Mouse (Mus musculus): ENCODE data around the gene Ttc28. TPM values are rescaled to one million over a fixed set of nuclear protein-coding genes. Genes with fewer than 3 reads are reported as not detected.

Gene Ttc28
- polyA plus RNA-seq, 1 experiment from 2014 or later, result 17.8 TPM

GRCm38 (mm10) chr5:110948476-110949399, 69.1 kb downstream of the Ttc28 start:
- Histone ChIP-seq H3K36me3 (ENCODE audit: control insufficient read depth, insufficient read depth, low read length) (no peaks in the 10 kb centered on the region), H3K27me3 (ENCODE audit: control insufficient read depth, insufficient read depth, low read length) (no peaks in the 10 kb centered on the region), H3K9ac (replicated peaks; ENCODE audit: low read depth, low read length) (no peak overlapping the region), H3K4me1 (ENCODE audit: control insufficient read depth, insufficient read depth, low read length) (no peaks in the 10 kb centered on the region), H3K4me2 (replicated peaks; ENCODE audit: low read depth, low read length) (no peak overlapping the region), H3K9me3 (ENCODE audit: control insufficient read depth, low read depth, low read length) (no peaks in the 10 kb centered on the region), H3K27ac (ENCODE audit: low read length) (no peak overlapping the region), H3K4me3 (ENCODE audit: low read depth, low read length) (no peak overlapping the region)
- WGBS, result 73% methylated on average over 12 of the region's 12 CpGs
- ATAC-seq (ENCODE audit: insufficient number of reproducible peaks, insufficient read depth, low FRiP score, low read depth), result no peak

GRCm38 (mm10) chr5:110949791-110950190, 70.2 kb downstream of the Ttc28 start:
- 44% methylated on average over 3 of the region's 3 CpGs for WGBS
- Histone ChIP-seq H3K27me3 (ENCODE audit: control insufficient read depth, insufficient read depth, low read length) (no peaks in the 10 kb centered on the region), H3K4me1 (ENCODE audit: control insufficient read depth, insufficient read depth, low read length) (no peaks in the 10 kb centered on the region), H3K9ac (replicated peaks; ENCODE audit: low read depth, low read length) (no peak overlapping the region), H3K4me2 (replicated peaks; ENCODE audit: low read depth, low read length) (no peak overlapping the region), H3K4me3 (ENCODE audit: low read depth, low read length) (no peak overlapping the region), H3K27ac (ENCODE audit: low read length) (no peak overlapping the region), H3K9me3 (ENCODE audit: control insufficient read depth, low read depth, low read length) (no peaks in the 10 kb centered on the region), H3K36me3 (ENCODE audit: control insufficient read depth, insufficient read depth, low read length) (no peaks in the 10 kb centered on the region)
- no peak for ATAC-seq (ENCODE audit: insufficient number of reproducible peaks, insufficient read depth, low FRiP score, low read depth)

DNA sequence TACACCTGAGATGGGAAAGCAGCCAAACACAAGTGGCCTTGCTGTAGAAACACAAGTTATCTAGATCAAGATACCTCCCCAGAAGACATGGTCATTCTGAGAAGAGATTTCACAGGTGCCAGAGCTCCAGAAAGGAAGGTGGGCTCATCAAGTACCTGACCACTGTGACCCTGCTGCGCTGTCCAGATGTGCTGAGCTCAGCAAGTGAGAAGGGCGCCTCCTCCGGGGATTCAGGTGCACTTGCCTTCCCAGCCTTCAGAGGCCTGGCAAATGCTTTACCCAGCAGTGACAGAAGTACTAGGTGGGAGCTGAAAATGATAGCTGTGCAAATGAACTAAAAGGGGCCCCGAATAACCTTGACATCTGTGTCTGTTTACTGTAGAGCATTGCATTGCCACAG, 78.6 kb downstream of the Ttc28 start:
- H3K9ac ChIP-seq (replicated peaks; ENCODE audit: low read depth, low read length), result no peak overlapping the region
- no peaks in the 10 kb centered on the region for H3K36me3 ChIP-seq (ENCODE audit: control insufficient read depth, insufficient read depth, low read length)
- H3K4me3 ChIP-seq (ENCODE audit: low read depth, low read length), result no peak overlapping the region
- 85% methylated on average over 4 of the region's 4 CpGs for WGBS
- no peak for ATAC-seq (ENCODE audit: insufficient number of reproducible peaks, insufficient read depth, low FRiP score, low read depth)
- H3K9me3 ChIP-seq (ENCODE audit: control insufficient read depth, low read depth, low read length), result no peaks in the 10 kb centered on the region
- H3K4me2 ChIP-seq (replicated peaks; ENCODE audit: low read depth, low read length), result no peak overlapping the region
- no peaks in the 10 kb centered on the region for H3K4me1 ChIP-seq (ENCODE audit: control insufficient read depth, insufficient read depth, low read length)
- H3K27ac ChIP-seq (ENCODE audit: low read length), result no peak overlapping the region
- H3K27me3 ChIP-seq (ENCODE audit: control insufficient read depth, insufficient read depth, low read length), result no peaks in the 10 kb centered on the region

- H3K4me1 ChIP-seq (ENCODE audit: control insufficient read depth, insufficient read depth, low read length), result no peaks in the 10 kb centered on the region
- no peak overlapping the region for H3K9ac ChIP-seq (replicated peaks; ENCODE audit: low read depth, low read length)
- H3K4me3 ChIP-seq (ENCODE audit: low read depth, low read length), result no peak overlapping the region
- no peak overlapping the region for H3K4me2 ChIP-seq (replicated peaks; ENCODE audit: low read depth, low read length)
- no peaks in the 10 kb centered on the region for H3K36me3 ChIP-seq (ENCODE audit: control insufficient read depth, insufficient read depth, low read length)
- H3K27me3 ChIP-seq (ENCODE audit: control insufficient read depth, insufficient read depth, low read length), result no peaks in the 10 kb centered on the region
- 36% methylated on average over 4 of the region's 4 CpGs for WGBS
- no peak overlapping the region for H3K27ac ChIP-seq (ENCODE audit: low read length)
- no peaks in the 10 kb centered on the region for H3K9me3 ChIP-seq (ENCODE audit: control insufficient read depth, low read depth, low read length)
- ATAC-seq (ENCODE audit: insufficient number of reproducible peaks, insufficient read depth, low FRiP score, low read depth), result no peak
Measured at GRCm38 (mm10) chr5:110960067-110960466, 80.5 kb downstream of the Ttc28 start.

DNA sequence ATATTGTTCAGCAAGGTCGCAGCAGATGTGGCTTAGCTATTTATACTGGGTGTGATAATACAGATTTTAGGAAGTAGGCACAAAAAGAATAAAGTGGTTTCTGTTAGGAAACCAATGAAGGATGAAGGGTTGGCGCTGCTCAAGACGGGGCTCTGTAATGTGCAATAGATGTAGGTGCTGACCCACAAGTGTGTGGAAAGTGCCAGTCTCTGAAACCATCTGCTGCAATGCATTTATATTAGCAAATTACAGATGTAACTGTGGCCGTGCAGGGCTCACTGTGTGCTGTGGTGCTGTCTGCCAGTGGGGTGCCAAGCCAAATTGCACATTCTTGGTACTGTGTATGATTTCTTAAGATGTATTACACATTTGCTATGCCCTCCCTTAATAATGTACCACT, 81.3 kb downstream of the Ttc28 start:
- Histone ChIP-seq H3K9me3 (ENCODE audit: control insufficient read depth, low read depth, low read length) (no peaks in the 10 kb centered on the region), H3K9ac (replicated peaks; ENCODE audit: low read depth, low read length) (no peak overlapping the region), H3K27ac (ENCODE audit: low read length) (no peak overlapping the region), H3K4me3 (ENCODE audit: low read depth, low read length) (no peak overlapping the region), H3K4me2 (replicated peaks; ENCODE audit: low read depth, low read length) (no peak overlapping the region), H3K27me3 (ENCODE audit: control insufficient read depth, insufficient read depth, low read length) (no peaks in the 10 kb centered on the region), H3K4me1 (ENCODE audit: control insufficient read depth, insufficient read depth, low read length) (no peaks in the 10 kb centered on the region), H3K36me3 (ENCODE audit: control insufficient read depth, insufficient read depth, low read length) (no peaks in the 10 kb centered on the region)
- 87% methylated on average over 4 of the region's 4 CpGs for WGBS
- ATAC-seq (ENCODE audit: insufficient number of reproducible peaks, insufficient read depth, low FRiP score, low read depth), result no peak

- Histone ChIP-seq H3K27ac (ENCODE audit: low read length) (no peak overlapping the region), H3K36me3 (ENCODE audit: control insufficient read depth, insufficient read depth, low read length) (no peaks in the 10 kb centered on the region), H3K9ac (replicated peaks; ENCODE audit: low read depth, low read length) (no peak overlapping the region), H3K4me1 (ENCODE audit: control insufficient read depth, insufficient read depth, low read length) (no peaks in the 10 kb centered on the region), H3K9me3 (ENCODE audit: control insufficient read depth, low read depth, low read length) (no peaks in the 10 kb centered on the region), H3K27me3 (ENCODE audit: control insufficient read depth, insufficient read depth, low read length) (no peaks in the 10 kb centered on the region), H3K4me3 (ENCODE audit: low read depth, low read length) (no peak overlapping the region), H3K4me2 (replicated peaks; ENCODE audit: low read depth, low read length) (no peak overlapping the region)
- no peak for ATAC-seq (ENCODE audit: insufficient number of reproducible peaks, insufficient read depth, low FRiP score, low read depth)
- 81% methylated on average over 11 of the region's 11 CpGs for WGBS
Measured at GRCm38 (mm10) chr5:110967483-110968055, 88.0 kb downstream of the Ttc28 start.

- no peak overlapping the region for H3K27ac ChIP-seq (ENCODE audit: low read length)
- no peak overlapping the region for H3K9ac ChIP-seq (replicated peaks; ENCODE audit: low read depth, low read length)
- no peak for ATAC-seq (ENCODE audit: insufficient number of reproducible peaks, insufficient read depth, low FRiP score, low read depth)
- no peak overlapping the region for H3K4me3 ChIP-seq (ENCODE audit: low read depth, low read length)
- no peaks in the 10 kb centered on the region for H3K4me1 ChIP-seq (ENCODE audit: control insufficient read depth, insufficient read depth, low read length)
- H3K36me3 ChIP-seq (ENCODE audit: control insufficient read depth, insufficient read depth, low read length), result no peaks in the 10 kb centered on the region
- 63% methylated on average over 1 of the region's 1 CpGs for WGBS
- H3K4me2 ChIP-seq (replicated peaks; ENCODE audit: low read depth, low read length), result no peak overlapping the region
- H3K9me3 ChIP-seq (ENCODE audit: control insufficient read depth, low read depth, low read length), result no peaks in the 10 kb centered on the region
- no peaks in the 10 kb centered on the region for H3K27me3 ChIP-seq (ENCODE audit: control insufficient read depth, insufficient read depth, low read length)
Measured at GRCm38 (mm10) chr5:110968566-110968965, 89.0 kb downstream of the Ttc28 start.

GRCm38 (mm10) chr5:110970162-110970780, 90.7 kb downstream of the Ttc28 start:
- no peaks in the 10 kb centered on the region for H3K4me1 ChIP-seq (ENCODE audit: control insufficient read depth, insufficient read depth, low read length)
- no peak overlapping the region for H3K9ac ChIP-seq (replicated peaks; ENCODE audit: low read depth, low read length)
- no peak for ATAC-seq (ENCODE audit: insufficient number of reproducible peaks, insufficient read depth, low FRiP score, low read depth)
- no peak overlapping the region for H3K4me3 ChIP-seq (ENCODE audit: low read depth, low read length)
- H3K36me3 ChIP-seq (ENCODE audit: control insufficient read depth, insufficient read depth, low read length), result no peaks in the 10 kb centered on the region
- WGBS, result 64% methylated on average over 9 of the region's 9 CpGs
- no peaks in the 10 kb centered on the region for H3K27me3 ChIP-seq (ENCODE audit: control insufficient read depth, insufficient read depth, low read length)
- no peak overlapping the region for H3K27ac ChIP-seq (ENCODE audit: low read length)
- no peak overlapping the region for H3K4me2 ChIP-seq (replicated peaks; ENCODE audit: low read depth, low read length)
- H3K9me3 ChIP-seq (ENCODE audit: control insufficient read depth, low read depth, low read length), result peaks cover 4% of the 10 kb centered on the region; the same call in 1 of the 2 replicates

Measured in stomach, embryonic 14.5 days (tissue).